23 mouse cellular contexts compared by ENCODE assay signal in genomic region chr12:13575158-13575557, GRCm38 (mm10).
DNase-seq lines count a peak whose midpoint lies in the region; ATAC-seq lines count a peak whose summit lies in the region.
"Had no signal": no experiment of that assay in that cellular context is flagged by ENCODE, and none has a peak within 500 bp of the region (broad histone marks: within the 10 kb centered on the region; RNA-seq: fewer than 3 reads in every experiment).

No protein-coding gene starts in this region.

- no peaks in the 10 kb centered on the region for H3K36me3 ChIP-seq in limb, embryonic 13.5 days
- H3K36me3 ChIP-seq: embryonic facial prominence, embryonic 12.5 days; hindbrain, embryonic 15.5 days had no signal

- no peak overlapping the region for H3K9ac ChIP-seq in limb, embryonic 13.5 days
- H3K9ac ChIP-seq: embryonic facial prominence, embryonic 12.5 days; hindbrain, embryonic 15.5 days had no signal

- H3K4me3 ChIP-seq in limb, embryonic 13.5 days, result no peak overlapping the region
- H3K4me3 ChIP-seq: embryonic facial prominence, embryonic 12.5 days; erythroblast, embryonic 14.5 days; hindbrain, embryonic 15.5 days; left cerebral cortex, adult 2 months had no signal

- H3K4me1 ChIP-seq in limb, embryonic 13.5 days, result 0 out of 2 replicates have a peak, but pooled peaks cover 11% of the 10 kb centered on the region
- H3K4me1 ChIP-seq: hindbrain, embryonic 15.5 days had no signal

- intact Hi-C loops in heart, postnatal 25 days (cut with DNase I), result no loop called here

- H3K9me3 ChIP-seq in limb, embryonic 13.5 days, result no peaks in the 10 kb centered on the region
- H3K9me3 ChIP-seq: embryonic facial prominence, embryonic 12.5 days; hindbrain, embryonic 15.5 days had no signal

- H3K4me2 ChIP-seq in limb, embryonic 13.5 days (replicated peaks), result no peak overlapping the region
- H3K4me2 ChIP-seq: embryonic facial prominence, embryonic 12.5 days; hindbrain, embryonic 15.5 days had no signal

- peak; percentile 78 for DNase-seq in heart, adult 11 months
- no peak for DNase-seq in heart, postnatal 25 days (ENCODE audit: low spot score)
- peak; percentile 9 for DNase-seq in kidney, postnatal 14 days
- DNase-seq in kidney, adult 11 months, result no peak
- DNase-seq in NIH3T3 (ENCODE audit: low read depth), result peak; percentile 34
- no peak for DNase-seq in adrenal gland, adult 2 months
- DNase-seq: cerebellum, adult 18-20 months; cerebellum, postnatal 25 days; gastrocnemius, postnatal 10 days; heart, adult 18-20 months; heart, postnatal 4 days; kidney, adult 2 months; kidney, postnatal 36 days; left cerebral cortex, postnatal 4 days; lung, postnatal 10 days; right cerebral cortex, postnatal 14 days had no signal

- H3K27ac ChIP-seq in limb, embryonic 13.5 days, result peak overlapping the region; percentile 55; the same call in 1 of the 2 replicates
- H3K27ac ChIP-seq: embryonic facial prominence, embryonic 12.5 days; hindbrain, embryonic 15.5 days; left cerebral cortex, adult 2 months had no signal

- 54% methylated on average over 4 of the region's 4 CpGs for WGBS in limb, embryonic 13.5 days

- no peaks in the 10 kb centered on the region for H3K27me3 ChIP-seq in limb, embryonic 13.5 days
- H3K27me3 ChIP-seq: embryonic facial prominence, embryonic 12.5 days; hindbrain, embryonic 15.5 days had no signal

- no peak for ATAC-seq in limb, embryonic 13.5 days (ENCODE audit: low FRiP score, low read depth)
- no peak for ATAC-seq in erythroid progenitor cell, adult 5-6 weeks (replicated peaks; ENCODE audit: low FRiP score, poor library complexity, severe bottlenecking)
- ATAC-seq: forebrain, embryonic 14.5 days had no signal

Comparison
In these comparisons a context has a peak if more than half of its experiments do, and no peak if none do; other contexts are left out.
1. DNase-seq: peak in heart, adult 11 months (single experiment), kidney, postnatal 14 days (single experiment) and NIH3T3 (single experiment); none in heart, postnatal 25 days (single experiment), kidney, adult 11 months (single experiment) and adrenal gland, adult 2 months (single experiment).